Mouse (Mus musculus): ENCODE measurements around the gene Pid1.
A peak's percentile ranks its signal among the peaks of the same experiment; 100 is the strongest.

Pid1 gene

DNA sequence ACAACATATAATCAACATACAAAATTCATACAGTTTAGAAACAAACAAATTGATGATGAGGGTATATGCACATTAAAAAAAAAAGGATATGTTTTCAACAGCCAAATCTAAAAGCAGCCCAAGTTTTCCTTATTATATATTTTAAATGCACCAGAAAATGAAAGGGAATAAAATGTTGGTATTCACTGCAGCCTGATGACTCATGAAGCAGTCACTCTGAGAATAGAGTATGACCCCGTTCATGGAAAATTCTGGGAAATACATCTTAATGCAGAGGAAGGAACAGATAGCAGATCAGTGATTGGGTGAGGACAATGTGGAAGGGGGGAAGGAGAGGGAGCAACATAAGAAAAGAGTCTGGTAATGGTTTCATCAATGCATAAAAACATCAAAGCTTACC lies 186.3 kb downstream of the Pid1 start:
- no peak for DNase-seq (ENCODE audit: low spot score in 2 of 2)

DNA sequence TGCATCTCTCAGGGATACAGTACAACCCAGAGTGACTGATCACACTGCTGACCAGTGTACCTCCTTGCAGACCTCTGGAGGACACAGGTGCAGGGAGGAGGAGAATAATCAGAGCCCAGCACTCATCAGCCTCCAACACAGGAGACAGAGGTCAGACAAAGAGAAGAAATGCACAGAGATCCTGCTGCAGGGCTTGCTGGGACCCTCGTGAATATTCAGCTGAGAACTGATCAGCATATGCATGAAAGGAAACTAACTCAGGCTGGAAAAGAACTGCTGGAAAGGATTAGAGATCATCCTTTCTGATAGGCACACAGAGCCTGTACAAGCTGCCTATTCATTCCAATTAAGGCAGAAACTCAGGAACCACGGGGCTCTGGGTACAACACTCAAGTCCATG lies 186.9 kb downstream of the Pid1 start:
- DNase-seq (ENCODE audit: low spot score in 2 of 2), result no peak

DNA sequence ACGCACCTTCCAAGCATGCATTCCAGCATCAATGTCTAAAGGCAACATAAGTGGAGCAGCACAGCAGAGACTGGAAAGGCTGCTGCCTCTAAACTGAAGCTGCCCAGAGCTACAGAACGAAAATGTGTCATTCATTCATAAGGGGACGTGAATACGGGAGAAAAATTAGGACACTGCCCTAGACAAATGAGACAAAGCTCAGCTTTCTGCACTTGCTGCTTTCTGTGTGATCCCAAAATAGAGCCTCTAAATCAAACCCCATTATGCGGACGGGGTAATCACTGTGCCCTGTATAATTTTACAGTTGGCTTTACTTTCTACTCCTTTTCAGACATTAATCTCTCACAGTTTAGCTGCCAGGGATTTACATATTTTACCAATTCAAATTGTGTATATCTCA lies 191.0 kb downstream of the Pid1 start:
- DNase-seq (ENCODE audit: low spot score in 2 of 2), result no peak

DNA sequence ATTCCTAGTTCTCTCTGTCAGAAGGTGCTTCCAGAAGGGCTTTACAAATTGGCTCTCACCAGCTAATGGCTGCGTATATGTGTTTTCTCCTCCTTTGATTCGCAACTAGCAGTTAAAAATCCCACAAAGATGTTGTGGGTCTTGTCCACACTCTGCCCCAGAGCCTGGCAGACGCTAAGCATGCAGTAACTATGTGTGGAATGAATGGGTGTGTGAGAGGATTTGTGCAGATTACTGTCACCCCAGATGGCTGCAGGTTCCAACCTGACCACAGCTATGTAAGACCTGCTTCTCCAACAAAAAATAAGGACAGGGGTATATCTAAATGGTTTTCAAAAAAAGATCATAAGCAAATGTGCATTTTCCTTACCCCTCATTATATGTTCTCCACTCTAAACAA lies 206.2 kb downstream of the Pid1 start:
- DNase-seq (ENCODE audit: low spot score in 2 of 2), result no peak

DNA sequence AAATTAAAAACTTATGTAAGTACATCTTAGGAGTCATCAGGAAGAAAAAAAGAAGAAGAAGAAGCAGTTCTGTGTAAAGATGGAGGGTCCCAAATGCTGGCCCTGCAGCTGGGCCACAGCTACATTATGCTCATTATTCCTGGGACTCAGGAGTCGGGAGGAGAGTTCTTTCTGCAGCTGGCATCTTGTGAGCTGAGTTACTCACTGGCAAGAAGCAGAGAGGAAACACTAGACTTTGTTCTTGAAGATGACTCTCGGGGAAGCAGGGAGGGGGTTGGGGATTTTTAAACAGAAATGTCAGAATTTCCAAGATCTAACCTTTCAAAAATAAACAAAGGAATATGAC lies 208.4 kb downstream of the Pid1 start:
- DNase-seq (ENCODE audit: low spot score in 2 of 2), result no peak

DNA sequence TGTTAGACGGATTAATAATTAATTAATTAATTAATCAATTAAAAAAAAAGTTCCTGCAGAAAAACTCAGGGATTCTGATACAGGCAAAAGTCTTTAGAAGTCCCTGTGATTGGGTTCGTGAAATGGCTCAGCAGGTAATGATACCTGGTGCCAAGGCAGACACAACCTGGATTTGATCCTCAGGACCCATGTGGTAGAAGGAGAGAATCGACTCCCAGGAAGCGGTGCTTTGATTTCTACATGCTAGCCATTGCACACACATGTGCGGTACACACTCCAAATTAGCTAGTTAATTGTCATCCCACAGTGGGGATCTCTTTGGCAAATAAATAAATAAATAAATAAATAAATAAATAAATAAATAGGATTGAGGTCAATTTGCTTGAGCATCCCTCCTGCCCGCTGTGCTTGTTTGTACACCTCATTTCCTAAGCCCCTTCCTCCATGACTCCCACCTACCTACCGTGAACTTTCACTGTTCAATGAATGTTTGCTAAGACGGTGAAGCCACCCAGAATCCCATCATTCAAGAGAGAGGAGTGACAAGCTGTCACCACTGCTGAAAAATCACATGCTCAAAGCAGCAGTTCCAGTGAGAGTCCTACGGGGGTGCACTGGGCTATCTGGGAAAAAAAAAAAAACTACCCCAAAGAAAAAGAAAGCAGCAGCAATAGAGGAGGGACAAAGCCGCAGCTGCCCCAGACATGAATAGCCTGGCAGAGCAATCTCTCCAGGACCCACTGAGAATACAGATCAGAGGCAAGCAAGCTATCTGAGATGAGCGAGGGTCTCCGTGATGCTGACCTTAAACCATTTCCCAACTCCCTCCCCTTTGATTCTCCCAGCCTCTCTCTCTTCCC lies 209.0 kb downstream of the Pid1 start:
- no peak for DNase-seq (ENCODE audit: low spot score in 2 of 2)

DNA sequence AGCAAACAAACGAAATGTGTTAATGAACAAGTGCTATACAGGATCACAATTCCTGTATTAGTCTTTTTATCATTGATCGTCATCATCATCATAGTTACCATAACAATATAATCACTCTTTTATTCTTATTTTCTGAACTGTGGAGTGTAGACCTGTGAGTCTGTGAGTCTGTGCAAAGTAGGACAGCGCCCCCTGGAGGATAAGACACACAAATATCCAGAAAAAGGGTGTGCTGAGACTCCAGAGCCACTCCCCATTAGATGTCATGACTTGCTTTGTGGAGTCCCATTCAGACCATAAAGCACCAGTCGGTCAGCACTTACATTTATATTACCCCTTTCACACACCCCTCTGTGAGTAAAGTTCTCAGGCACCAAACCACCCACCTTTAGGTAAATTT lies 210.0 kb downstream of the Pid1 start:
- no peak for DNase-seq (ENCODE audit: low spot score in 2 of 2)

DNA sequence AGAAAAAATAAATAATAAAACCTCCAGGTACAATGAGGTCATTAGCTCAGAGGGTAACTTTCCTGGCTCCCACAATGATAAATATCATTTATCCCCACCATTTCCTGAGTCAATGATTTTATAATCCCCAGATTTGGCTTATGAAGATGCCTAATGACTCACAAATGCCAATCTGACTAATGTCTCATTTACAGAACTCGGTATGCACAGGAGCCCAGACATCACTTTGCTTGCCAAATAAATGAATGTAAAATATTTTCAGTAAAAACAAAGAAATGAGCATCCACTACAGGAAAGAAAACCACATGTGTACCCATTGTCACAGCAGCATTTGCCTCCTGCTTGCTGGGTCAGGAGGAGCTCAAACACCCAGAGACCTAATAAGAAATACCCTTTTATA lies 222.4 kb downstream of the Pid1 start:
- DNase-seq (ENCODE audit: low spot score in 2 of 2), result no peak

DNA sequence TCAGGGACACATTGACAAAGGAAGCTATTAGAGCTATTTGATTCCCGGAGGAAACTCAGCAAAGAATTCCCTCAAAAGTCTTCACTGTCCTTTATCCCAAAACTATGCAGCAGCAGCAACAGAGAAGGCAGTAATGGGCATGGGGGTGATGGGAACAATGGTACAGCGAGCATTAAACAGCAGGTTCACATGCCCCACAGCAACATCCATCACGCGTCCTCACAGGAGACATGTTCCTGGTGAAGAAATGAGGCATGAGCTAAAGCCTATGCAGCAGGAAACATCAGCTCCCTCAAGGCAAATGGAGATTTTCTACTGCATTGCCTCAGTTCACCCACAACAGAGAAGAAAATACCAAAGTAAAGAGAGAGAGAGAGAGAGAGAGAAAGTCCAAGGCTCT lies 231.5 kb downstream of the Pid1 start:
- no peak for DNase-seq (ENCODE audit: low spot score in 2 of 2)

DNA sequence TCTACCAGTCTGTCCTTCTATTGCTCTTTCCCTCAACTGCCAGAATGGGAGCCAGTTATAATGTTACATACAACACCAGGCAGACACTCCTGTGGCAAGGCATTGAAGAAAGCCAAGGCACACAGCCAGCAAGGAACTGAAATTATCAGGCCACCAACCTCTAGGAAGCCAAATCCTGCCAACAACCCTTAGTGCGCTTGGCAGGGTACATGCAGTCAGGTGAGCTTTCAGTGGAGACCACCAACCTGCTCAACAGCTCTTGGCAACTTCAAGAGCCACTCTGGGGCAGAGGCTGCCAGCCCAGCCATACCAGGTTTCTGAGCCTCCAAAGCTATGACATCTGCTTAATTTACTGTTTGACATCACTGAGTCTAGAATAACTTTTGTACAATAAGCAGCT lies 232.2 kb downstream of the Pid1 start:
- no peak for DNase-seq (ENCODE audit: low spot score in 2 of 2)

DNA sequence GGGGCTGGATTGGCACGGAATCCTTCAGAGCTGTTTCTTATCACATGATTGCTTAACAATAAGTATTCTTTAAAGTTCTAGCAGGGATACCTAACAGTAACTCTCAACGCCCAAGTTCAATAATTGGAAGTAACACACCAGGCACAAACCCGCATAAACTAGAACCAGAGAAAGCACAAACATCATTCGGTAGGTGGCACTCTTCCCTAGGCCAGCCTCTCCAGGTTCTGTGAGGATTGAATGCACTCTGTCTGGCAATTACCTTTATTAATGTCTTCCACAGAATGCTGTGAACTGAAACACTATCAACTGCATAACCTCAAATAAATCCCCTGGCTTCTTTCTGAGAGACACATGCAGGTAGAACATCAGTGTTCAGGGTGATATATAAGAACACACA lies 235.5 kb downstream of the Pid1 start:
- peak in 1 of 2 experiments; percentile 10 for DNase-seq (ENCODE audit: low spot score in 2 of 2)

DNA sequence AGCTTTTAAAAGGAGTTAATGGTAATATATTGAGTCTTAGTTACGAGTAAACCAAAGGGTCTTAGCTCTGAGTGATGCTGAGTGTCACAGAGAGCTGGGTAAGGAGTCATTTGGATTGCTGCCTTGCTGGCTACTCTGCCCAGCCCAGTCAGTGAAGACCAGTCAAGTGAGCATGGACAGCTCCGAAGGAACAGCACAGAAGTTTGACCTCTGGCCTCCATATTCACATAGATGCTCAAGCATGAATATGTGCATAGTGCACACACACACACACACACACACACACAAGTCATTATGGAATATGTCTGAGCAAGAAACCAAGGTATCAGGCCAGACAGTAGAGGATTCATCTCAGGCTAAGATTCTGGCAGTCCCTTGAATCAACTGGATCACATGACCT lies 244.7 kb downstream of the Pid1 start:
- no peak for DNase-seq (ENCODE audit: low spot score in 2 of 2)

DNA sequence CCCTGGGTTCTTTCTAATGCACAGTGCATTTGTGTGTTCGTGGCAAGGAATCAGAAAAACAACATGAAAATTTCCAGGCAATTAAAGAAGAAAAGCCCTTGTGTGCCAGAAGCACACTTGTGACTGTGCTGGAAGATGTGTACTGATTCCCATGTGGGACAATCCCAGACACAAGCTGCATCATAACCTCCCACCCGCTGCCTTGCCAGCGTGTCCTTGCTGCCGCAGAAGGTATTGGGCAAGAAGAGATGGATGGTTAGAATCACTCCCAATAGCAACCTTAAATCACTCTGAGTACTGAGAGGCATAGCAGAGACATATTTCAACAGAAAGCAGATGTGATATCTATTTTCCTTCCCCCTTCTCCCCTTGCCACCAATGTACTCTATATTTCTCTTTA lies 257.2 kb downstream of the Pid1 start:
- peak in 1 of 2 experiments; percentile 3 for DNase-seq (ENCODE audit: low spot score in 2 of 2)

DNA sequence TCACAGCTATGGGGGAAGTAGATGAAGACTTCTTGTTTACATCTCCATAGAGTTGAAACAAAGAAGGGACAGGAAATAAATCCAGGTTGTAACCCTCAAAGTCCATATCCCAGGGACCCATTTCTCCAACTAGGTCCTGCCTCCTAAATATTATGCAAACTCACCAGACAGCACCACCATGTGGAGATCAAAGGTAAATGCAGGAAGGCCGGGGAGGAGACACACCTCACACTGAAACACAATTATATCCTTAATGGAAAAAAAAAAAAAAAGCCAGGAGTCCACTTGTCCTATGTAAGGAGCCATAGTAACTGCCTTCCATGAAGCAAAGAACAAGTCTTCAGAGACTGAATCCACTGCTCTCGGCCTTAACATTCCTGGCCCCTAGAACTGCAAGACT lies 261.9 kb downstream of the Pid1 start:
- no peak for DNase-seq (ENCODE audit: low spot score in 2 of 2)

DNA sequence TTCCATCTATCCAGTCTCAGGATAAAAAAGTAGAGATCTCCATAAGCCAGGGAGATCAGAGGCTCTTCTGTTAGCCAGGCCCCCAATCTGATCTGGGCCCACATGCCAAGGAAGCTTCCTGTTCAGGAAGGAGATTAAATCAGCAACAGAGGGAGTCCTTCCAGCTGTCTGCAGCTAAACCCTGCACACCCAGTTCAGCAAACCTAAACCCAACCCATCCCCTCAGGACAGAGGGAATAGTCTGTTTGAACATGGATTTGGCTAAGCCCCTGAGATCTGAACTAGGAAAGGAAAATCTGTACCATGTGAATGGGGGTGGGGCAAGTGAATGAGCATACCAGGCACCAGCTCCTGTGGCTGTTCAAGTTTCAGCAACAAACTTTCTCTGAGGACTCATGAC lies 266.6 kb downstream of the Pid1 start:
- DNase-seq (ENCODE audit: low spot score in 2 of 2), result no peak

DNA sequence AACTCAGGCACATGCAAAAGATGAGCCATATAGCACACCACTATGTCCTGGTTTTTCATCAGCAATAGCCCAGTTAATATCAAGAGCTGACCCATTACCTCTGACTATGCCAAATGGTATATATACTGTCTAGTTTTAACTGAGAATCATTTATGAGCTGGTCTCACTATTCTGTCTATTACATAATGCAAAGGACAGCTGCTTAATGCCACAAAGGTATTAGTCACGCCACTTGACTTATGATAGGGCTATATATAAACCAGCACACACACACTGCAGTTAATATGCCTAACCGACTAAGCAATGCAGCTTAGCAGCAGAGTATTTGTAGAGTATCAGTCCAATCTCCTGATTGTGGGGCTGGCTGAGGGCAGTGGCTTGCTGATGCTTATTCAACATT lies 270.7 kb downstream of the Pid1 start:
- no peak for DNase-seq (ENCODE audit: low spot score in 2 of 2)

DNA sequence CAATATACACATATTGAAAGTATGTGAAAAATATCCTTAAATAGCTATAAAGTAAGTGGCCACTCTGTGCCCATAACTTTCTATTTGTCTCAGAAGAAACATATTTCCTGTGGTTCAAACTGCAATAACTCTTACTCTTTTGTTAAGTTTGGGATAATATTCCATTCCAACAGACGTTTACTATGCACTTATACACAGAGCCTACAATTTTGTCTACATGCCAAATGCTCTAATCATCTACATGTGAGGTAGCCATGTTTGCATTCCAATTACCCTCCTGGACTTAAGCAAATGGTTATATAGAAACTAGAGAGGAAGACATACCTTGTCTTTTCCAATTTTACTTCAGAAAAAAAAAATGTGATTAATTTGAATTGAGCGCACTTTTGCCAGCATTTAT lies 274.3 kb downstream of the Pid1 start:
- no peak for DNase-seq (ENCODE audit: low spot score in 2 of 2)

DNA sequence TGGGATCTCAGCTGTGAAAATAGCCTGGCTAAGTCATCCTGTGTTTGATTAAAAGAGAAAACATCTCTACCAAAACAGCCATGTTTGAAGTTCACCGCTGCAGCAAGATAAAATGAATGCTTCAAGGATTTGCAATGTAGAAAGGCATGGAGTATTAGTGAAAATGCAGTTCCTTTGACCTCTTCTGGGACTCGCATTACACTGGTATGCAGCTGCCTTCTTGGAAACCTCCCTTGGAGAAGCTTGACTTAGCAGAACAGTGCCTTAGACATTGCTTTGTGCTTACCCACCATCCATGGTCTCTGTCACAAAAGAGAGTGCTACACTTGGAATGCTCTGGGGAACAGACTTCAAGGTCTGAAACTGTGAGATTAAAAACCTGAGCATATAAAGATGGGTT lies 276.0 kb downstream of the Pid1 start:
- DNase-seq (ENCODE audit: low spot score in 2 of 2), result no peak

DNA sequence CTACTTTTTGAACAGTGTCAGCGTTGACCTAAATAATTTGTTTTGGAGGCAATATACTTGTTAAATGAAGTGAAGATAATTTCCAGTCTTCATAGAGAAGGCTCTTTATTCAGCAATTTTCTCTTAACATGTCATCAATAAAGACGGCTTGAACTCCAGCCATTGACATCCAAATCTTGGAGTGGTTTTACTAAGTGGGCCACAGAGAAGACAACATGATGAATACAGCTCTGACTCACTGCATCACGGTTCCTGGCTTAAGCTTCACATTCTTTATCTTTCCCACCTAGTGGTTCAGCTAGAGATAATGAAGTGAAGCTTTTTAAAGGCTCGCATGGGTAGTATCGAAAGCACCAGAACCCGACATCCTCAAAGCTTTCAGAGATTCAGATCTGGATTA lies 276.7 kb downstream of the Pid1 start:
- no peak for DNase-seq (ENCODE audit: low spot score in 2 of 2)

DNA sequence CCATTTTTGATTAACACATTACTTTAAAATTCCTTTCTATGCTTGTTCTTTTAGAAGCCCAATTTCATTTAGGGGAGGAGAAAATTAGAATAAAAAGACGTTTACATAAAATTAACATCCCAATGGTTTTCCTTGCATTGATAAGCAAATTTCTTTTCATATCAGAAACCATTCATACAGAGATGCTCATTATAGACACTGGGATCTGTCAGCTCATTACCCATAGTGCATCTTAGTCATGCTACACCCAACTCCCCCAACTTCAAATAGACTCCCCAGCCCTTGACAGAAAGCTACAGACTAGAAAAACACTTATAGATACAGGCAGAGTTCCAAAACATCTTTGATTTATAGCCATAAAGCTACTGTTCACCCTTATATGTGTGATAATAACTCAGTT lies 277.5 kb downstream of the Pid1 start:
- DNase-seq (ENCODE audit: low spot score in 2 of 2), result no peak

DNA sequence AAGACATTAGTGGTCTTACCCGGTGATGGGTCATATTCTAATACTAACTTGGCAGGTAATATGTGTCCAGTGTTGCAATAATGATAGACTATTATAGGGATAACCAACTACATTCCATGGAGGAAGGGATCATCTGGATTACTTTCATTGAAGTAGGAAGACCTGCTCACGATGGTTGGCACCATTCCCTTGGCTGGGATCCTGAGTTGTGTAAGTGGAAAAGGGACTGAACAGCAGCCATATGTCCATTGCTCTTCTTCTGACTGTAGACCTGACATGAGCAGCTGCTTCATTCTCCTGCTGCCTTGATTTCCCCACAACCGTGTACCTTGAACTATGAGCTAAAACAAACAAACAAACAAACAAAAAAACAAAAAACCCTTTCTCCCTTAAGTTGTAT lies 278.6 kb downstream of the Pid1 start:
- no peak for DNase-seq (ENCODE audit: low spot score in 2 of 2)

DNA sequence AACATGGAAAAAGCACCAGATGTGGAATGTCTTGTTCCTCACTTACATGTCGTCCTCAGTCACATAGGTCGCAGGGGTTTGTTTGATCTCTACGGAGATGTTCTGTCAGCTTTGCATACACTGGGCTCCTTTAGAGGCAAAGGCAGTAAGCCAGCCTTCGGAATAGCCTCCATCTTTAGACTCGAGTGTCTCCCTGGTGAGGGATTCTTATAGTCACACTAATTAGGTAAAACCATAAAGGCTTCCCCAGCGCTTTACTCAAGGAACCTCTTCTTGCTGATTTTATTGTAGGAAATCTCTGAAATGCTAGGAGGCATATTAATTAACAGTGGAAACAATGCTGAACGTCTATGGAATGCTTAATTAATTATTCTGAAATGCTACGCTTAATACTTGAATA lies 284.4 kb downstream of the Pid1 start:
- DNase-seq (ENCODE audit: low spot score in 2 of 2), result no peak

DNA sequence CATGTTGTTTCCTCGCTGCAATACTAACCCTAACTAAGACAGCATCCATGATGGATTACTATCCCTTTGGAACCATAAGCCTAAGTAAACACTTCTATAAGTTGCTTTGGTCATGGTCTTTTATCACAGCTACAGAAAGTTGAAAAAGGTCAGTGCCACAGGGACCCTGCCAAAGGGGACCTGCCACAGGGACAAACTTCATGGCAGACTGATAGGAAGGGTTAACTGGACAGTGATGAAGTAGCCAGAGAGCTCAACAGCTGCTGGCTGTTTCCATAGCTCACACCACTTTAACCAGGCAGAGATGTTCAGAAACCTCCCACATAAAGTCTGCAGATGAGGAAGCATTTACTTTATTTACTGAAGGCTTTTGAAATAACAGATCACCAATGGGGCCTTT lies 287.0 kb downstream of the Pid1 start:
- DNase-seq (ENCODE audit: low spot score in 2 of 2), result no peak
